Mouse (Mus musculus) olfactory bulb, adult 2 months (tissue): Measurements from ENCODE around the gene Dtnb. TPM values are rescaled to one million over a fixed set of nuclear protein-coding genes. Genes with fewer than 3 reads are reported as not detected.

Experiments used
- H3K27ac ChIP-seq: fragments of 200-500 bp; 2 replicates; pipeline ENCODE4 v1.5.1; 2012; ENCODE audit warnings: low read depth, low read length; ENCODE audit not compliant: insufficient read depth
- H3K4me1 ChIP-seq: fragments of 200-500 bp; 2 replicates; pipeline ENCODE4 v1.6.1; 2012; ENCODE audit warnings: low read length; ENCODE audit not compliant: control insufficient read depth, insufficient read depth
- H3K4me3 ChIP-seq: fragments of 200-500 bp; 2 replicates; pipeline ENCODE4 v1.5.1; 2012; ENCODE audit warnings: mild to moderate bottlenecking, low read depth, low read length, moderate library complexity; ENCODE audit not compliant: insufficient read depth
- CTCF ChIP-seq: fragments of 200-500 bp; IDR thresholded peaks from 2 replicates; pipeline ENCODE4 v1.5.1; 2012; ENCODE audit warnings: low read depth, mild to moderate bottlenecking, low read length, moderate library complexity; ENCODE audit not compliant: insufficient read depth
- POLR2A ChIP-seq: fragments of 200-500 bp; IDR thresholded peaks from 2 replicates; pipeline ENCODE4 v1.6.1; 2012; ENCODE audit warnings: mild to moderate bottlenecking, low read depth, low read length, moderate library complexity; ENCODE audit not compliant: insufficient read depth
- WGBS: fragments of 180-500 bp; shearing (Covaris S2); methylation state at CpG from one replicate; pipeline ENCODE4 v1.1.7; 2018; 5-methylcytosine and 5-hydroxymethylcytosine counted together
- polyA plus RNA-seq: library from polyadenylated mRNA; stranded (reverse); fragments of >200 nt; gene quantifications from 2 replicates; pipeline ENCODE4 v1.2.4, GENCODE M21; 2012; ENCODE audit warnings: low replicate concordance; ENCODE audit not compliant: missing spikeins, insufficient read depth, insufficient read length

The Dtnb gene
- polyA plus RNA-seq, 1 experiment = not detected

DNA sequence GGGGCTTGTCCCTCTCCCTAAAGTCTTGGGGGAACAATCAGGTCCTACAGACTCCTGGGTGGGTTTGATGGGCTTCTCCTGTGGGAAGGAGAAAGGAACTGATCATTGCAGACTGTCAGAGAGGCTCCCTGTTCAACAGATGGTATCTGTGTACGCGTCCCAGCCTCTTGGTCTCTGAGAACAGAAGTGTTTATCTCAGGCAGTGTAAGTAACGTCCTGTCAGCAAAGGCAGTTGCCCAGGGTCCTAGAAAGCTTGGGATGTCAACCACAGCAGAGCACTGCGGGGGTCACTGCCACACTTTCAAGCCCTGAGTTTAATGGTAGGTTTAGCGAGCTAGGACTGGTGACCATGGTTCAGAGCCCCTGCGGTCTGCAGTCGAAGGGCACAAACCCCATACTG is 161.1 kb downstream of the Dtnb start:
- Histone ChIP-seq H3K4me3 (no peak overlapping the region), H3K4me1 (peaks cover 3% of the 10 kb centered on the region; the same call in 1 of the 2 replicates), H3K27ac (no peak overlapping the region)
- WGBS = 95% methylated on average over 7 of the region's 7 CpGs
- TF ChIP-seq CTCF (no peak), POLR2A (no peak)

DNA sequence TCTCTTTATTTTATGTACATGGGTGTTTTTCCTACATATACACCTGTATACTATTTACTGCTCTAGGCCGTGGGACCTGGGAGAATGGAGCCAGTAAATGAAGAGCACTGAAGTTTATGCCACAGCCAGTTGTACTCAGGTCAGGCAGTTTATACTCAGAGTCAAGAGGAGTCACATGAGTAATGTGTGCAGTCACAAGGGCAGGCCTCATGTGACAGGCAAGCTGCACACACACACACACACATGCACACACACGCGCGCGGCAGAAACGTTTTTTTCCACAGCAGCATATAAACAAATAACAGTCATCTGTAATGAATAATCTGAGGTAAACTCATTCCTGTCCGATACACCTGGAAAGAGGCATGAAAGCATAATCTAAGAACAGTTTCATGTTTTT is 164.8 kb downstream of the Dtnb start:
- WGBS = 92% methylated on average over 7 of the region's 7 CpGs
- no peak overlapping the region for H3K27ac ChIP-seq
- H3K4me3 ChIP-seq = no peak overlapping the region
- peaks cover 6% of the 10 kb centered on the region for H3K4me1 ChIP-seq
- TF ChIP-seq CTCF (no peak), POLR2A (no peak)

DNA sequence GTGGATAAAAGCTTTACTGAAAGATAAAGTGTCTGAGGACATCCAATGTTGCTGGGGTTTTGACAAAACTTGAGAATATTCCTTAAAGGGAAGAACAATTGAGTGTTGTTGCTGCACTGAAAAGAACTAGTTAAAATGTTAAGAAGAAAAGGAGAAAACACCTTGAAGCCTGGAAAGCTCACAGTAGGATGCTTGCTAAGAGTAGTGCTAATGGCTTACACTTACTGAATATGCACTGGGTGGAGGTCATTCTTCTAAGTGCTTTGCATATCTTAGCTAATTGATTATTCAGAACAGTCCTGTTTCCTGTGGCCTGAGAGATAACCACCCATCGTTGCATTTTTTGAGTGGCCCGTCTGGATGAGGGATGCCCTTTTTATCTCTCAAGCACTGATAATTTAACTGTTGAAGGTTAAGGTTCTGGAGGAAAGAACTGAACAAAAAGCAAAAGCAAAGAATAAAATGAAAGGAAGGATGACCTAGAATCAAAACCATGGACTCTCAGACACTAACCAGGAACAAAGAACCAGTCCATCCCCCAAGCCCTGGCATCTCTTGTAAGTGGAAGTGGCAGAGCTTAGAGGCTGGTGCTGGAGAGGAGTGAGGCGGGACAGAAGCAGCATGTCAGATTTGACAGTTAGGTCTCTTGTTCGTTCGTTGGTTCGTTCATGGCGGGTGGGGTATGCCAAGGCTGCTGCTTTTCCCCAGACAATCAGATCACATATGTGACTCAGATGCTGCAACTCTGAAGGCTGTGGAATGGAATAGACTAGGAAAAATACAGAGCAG is 166.8 kb downstream of the Dtnb start:
- Histone ChIP-seq H3K4me1 (peaks cover 2% of the 10 kb centered on the region), H3K4me3 (no peak overlapping the region), H3K27ac (no peak overlapping the region; the same call in 1 of the 2 replicates)
- TF ChIP-seq POLR2A (no peak), CTCF (no peak)
- WGBS = 57% methylated on average over 7 of the region's 7 CpGs

DNA sequence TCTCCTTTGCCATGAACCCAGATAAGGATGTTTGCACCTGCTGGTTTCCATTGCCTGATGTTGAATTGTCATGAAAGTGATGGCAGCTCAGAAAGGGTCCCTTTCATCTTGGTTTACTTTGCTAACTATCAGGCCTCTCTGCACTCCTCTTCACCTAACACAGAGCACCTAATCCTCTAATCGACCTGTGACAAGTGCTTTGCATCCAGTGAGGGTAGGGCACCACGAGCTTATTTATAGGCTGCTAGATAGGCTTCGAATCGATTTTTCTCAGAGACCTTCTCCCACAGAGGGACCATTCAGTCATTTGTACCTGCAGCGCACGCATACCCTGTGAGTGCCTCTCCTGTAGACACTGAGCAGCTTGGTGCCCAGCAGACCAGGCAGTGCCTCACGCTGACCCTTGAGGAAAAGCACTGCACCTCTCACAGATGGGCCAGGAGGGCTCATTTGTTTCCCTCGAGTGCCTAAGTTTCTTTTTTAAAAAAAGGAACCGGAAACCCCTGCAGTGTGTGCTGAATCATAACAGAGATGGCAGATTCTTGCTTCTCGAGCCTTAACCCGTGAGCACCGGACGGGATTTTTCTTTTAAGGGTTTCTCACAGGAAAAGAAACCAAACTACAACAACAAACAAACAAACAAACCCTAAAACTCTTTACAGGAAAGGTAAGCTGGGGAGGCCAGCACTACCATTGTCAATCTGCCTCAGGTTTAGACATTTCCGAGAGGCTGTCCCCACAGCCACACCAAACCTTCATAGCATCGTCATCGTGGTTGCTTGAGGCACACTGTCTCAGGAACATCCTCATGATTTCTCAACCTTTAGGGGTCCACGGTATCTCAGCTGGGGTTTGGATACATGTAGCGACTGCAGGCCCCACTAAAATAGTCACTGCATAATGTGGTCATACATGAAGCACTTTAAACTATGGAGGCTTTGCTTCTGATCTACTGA is 167.8 kb downstream of the Dtnb start:
- 79% methylated on average over 18 of the region's 18 CpGs for WGBS
- Histone ChIP-seq H3K4me3 (no peak overlapping the region), H3K4me1 (peaks cover 2% of the 10 kb centered on the region), H3K27ac (no peak overlapping the region)
- TF ChIP-seq POLR2A (no peak), CTCF (no peak)

DNA sequence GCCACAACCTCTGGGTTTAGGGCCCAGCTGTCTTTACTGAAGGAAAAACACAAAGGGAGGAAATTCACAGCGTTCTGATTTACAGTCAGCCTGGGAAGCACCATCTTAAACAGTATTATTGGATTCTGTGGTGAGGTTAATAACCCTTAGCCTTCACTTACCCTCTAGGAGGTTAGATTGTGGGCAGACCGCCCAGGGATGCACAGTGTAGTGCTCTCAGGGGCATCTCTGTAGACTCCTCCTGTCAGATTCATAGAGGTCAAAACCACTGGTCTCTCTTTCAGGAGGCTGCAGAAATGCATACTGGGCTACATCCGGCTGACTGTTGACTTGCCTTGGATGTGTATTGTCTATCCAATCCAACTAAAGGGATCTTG is 168.5 kb downstream of the Dtnb start:
- 78% methylated on average over 3 of the region's 3 CpGs for whole genome bisulfite sequencing
- H3K4me1 ChIP-seq = peaks cover 2% of the 10 kb centered on the region
- no peak overlapping the region for H3K27ac ChIP-seq

DNA sequence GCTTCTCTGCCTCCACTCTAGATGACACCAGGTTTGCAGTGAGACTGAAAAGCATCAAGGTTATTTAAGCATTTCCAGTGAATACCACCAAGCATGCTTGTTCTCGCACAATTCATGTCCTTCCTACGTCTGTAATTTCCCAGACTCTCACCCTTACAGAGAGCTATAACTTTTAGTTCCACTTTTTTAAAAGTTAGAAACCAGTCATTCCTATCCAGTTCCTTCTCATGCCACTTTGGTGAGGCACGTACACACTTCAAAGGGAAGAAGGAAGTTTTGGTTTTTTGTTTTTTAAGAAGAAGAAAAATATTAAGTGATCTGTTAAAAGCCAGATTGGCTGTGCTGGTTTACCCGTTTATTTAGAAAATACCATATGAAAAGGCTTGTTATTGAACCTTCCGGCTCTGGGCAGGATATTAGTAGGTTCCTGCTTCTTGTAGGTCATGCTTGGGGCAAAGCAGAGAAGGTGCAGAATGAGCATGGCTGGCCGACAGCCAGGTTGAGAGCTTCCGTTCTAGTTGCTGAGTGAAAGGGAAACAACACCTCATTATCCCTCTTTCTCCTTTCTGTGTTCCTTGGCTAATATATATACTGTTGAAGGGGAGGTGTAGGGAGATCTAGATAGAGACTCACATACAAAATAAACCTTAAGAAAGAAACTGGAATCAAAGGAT is 173.4 kb downstream of the Dtnb start:
- no peak overlapping the region for H3K27ac ChIP-seq
- H3K4me1 ChIP-seq = no peaks in the 10 kb centered on the region
- WGBS = 69% methylated on average over 7 of the region's 7 CpGs
- TF ChIP-seq POLR2A (no peak), CTCF (no peak)
- no peak overlapping the region for H3K4me3 ChIP-seq

More for the DNA sequence above, 168.5 kb downstream of the Dtnb start:
- TF ChIP-seq POLR2A = no peak
- TF ChIP-seq CTCF = no peak
- H3K4me3 ChIP-seq = no peak overlapping the region

DNA sequence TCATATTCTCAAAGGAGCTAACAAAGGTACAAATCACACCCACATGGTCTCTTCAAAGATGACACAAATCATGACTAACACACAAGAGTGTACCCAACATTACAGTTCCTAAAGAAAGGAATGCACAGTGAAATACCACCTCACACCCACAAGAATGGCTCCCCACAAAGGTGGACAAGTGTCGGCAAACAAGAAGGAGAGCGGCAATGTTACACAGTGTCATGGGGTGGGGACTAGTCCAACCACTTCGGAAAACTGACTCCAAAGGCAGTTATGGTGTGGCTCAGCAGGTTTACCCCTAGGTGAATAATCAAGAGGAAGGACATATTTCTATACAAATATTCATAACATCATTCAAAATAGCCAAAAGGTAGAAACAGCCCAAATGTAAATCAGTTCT is 174.2 kb downstream of the Dtnb start:
- TF ChIP-seq POLR2A = no peak
- no peak for TF ChIP-seq CTCF
- H3K27ac ChIP-seq = no peak overlapping the region
- H3K4me1 ChIP-seq = no peaks in the 10 kb centered on the region
- no peak overlapping the region for H3K4me3 ChIP-seq
- WGBS = 84% methylated on average over 3 of the region's 3 CpGs

DNA sequence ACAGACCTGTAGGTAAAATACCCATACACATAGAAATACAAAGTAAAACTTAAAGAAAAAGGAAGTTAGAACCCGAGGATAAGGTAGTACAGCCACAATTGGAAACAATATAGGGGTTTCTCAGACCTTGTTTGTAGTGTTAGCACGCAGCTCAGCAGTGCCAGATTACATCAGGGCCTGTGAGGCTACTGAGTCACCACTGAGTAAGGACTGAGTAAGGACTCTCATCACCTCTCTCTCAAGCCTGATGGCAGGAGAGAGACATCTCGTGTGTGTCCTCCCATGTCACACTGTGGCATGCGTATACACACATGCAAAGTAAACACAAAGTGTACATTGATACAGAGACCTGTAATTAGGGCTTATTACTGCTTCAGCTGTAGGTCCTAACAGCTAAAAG is 175.4 kb downstream of the Dtnb start:
- H3K27ac ChIP-seq = no peak overlapping the region
- 55% methylated on average over 4 of the region's 4 CpGs for WGBS
- H3K4me3 ChIP-seq = no peak overlapping the region
- TF ChIP-seq POLR2A = no peak
- no peak for TF ChIP-seq CTCF
- H3K4me1 ChIP-seq = no peaks in the 10 kb centered on the region

DNA sequence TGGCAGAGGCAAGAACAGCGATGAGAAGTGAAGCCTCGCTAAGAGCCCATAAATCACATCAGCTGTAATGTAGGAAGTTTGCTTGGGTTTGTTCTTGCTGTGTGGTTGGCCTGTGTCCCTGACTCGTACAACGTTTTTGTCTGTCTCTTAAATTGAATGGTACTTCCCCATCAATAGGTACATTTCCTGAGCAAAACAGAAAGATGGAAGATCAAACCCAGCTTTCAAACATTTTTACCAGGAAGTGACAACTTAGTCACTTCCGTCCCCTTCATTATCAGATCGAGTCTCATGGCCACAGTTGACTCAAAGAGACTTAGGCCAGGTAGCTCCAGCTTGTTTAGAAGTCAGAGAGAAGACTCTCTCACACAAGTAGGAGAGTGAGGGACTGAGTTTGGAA is 183.3 kb downstream of the Dtnb start:
- WGBS = 91% methylated on average over 6 of the region's 6 CpGs
- H3K4me1 ChIP-seq = no peaks in the 10 kb centered on the region
- TF ChIP-seq POLR2A = no peak
- no peak for TF ChIP-seq CTCF
- H3K27ac ChIP-seq = no peak overlapping the region
- H3K4me3 ChIP-seq = no peak overlapping the region
